Mouse (Mus musculus): Measurements from ENCODE around the gene Nsl1. TPM values are rescaled to one million over a fixed set of nuclear protein-coding genes. Genes with fewer than 3 reads are reported as not detected.

The Nsl1 gene
- polyA plus RNA-seq, 1 experiment from 2014 or later, result 17.9 TPM

- H3K4me1 ChIP-seq (replicated peaks; ENCODE audit: control insufficient read depth, insufficient read depth, low read length), result 0 out of 2 replicates have a peak, but pooled peaks cover 2% of the 10 kb centered on the region
- no peak for ATAC-seq (ENCODE audit: low FRiP score)
- no peak for DNase-seq (ENCODE audit: low spot score)
- WGBS, result 95% methylated on average over 2 of the region's 2 CpGs
- H3K4me3 ChIP-seq (ENCODE audit: low read depth, low read length), result no peak overlapping the region
- no peak overlapping the region for H3K9ac ChIP-seq (ENCODE audit: low read depth, low read length)
- no peak overlapping the region for H3K27ac ChIP-seq (ENCODE audit: low read depth, low read length)
- H3K4me2 ChIP-seq (replicated peaks; ENCODE audit: low read depth, low read length), result no peak overlapping the region
- no peaks in the 10 kb centered on the region; the same call in 1 of the 2 replicates for H3K36me3 ChIP-seq (ENCODE audit: control insufficient read depth, insufficient read depth, low read length)
- no peaks in the 10 kb centered on the region for H3K27me3 ChIP-seq (ENCODE audit: control insufficient read depth, insufficient read depth, low read length)
- H3K9me3 ChIP-seq (ENCODE audit: control insufficient read depth, low read length), result no peaks in the 10 kb centered on the region
Measured at GRCm38 (mm10) chr1:191064535-191064934, 1.7 kb downstream of the Nsl1 start.

DNA sequence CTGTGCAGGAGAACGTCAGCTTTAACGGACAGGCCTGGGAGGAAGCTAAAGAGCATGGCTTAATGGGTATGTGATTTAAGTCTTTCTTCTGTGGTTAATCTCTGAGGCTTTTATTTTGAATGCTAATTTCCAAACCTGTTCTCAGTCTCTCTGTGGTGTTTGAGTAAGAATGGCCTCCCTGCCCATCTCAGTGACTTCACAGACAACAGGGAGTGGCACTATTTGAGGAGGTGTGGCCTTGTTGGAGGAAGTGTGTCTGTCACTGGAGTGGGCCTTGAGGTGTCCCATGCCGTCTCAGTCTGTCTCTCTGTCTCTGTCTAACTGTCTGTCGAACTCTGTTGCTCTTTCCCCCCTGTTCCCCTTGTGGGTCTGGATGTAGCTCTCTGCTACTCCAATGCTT, 2.4 kb downstream of the Nsl1 start:
- WGBS, result 91% methylated on average over 4 of the region's 4 CpGs

GRCm38 (mm10) chr1:191068377-191068776, 5.6 kb downstream of the Nsl1 start:
- H3K36me3 ChIP-seq (ENCODE audit: control insufficient read depth, insufficient read depth, low read length), result peaks cover 8% of the 10 kb centered on the region; the same call in 1 of the 2 replicates
- no peak overlapping the region for H3K4me2 ChIP-seq (replicated peaks; ENCODE audit: low read depth, low read length)
- DNase-seq (ENCODE audit: low spot score) (peak; percentile 18), ATAC-seq (ENCODE audit: low FRiP score) (no peak)
- 81% methylated on average over 5 of the region's 5 CpGs for WGBS
- no peaks in the 10 kb centered on the region for H3K4me1 ChIP-seq (replicated peaks; ENCODE audit: control insufficient read depth, insufficient read depth, low read length)
- H3K9ac ChIP-seq (ENCODE audit: low read depth, low read length), result no peak overlapping the region
- no peaks in the 10 kb centered on the region for H3K9me3 ChIP-seq (ENCODE audit: control insufficient read depth, low read length)
- no peak overlapping the region for H3K27ac ChIP-seq (ENCODE audit: low read depth, low read length)
- no peaks in the 10 kb centered on the region for H3K27me3 ChIP-seq (ENCODE audit: control insufficient read depth, insufficient read depth, low read length)
- no peak overlapping the region for H3K4me3 ChIP-seq (ENCODE audit: low read depth, low read length)

More for the DNA sequence above, 2.4 kb downstream of the Nsl1 start:
- H3K4me1 ChIP-seq (replicated peaks; ENCODE audit: control insufficient read depth, insufficient read depth, low read length), result 0 out of 2 replicates have a peak, but pooled peaks cover 2% of the 10 kb centered on the region
- H3K36me3 ChIP-seq (ENCODE audit: control insufficient read depth, insufficient read depth, low read length), result no peaks in the 10 kb centered on the region; the same call in 1 of the 2 replicates
- no peak overlapping the region for H3K4me3 ChIP-seq (ENCODE audit: low read depth, low read length)
- DNase-seq (ENCODE audit: low spot score) (no peak), ATAC-seq (ENCODE audit: low FRiP score) (no peak)
- no peaks in the 10 kb centered on the region for H3K27me3 ChIP-seq (ENCODE audit: control insufficient read depth, insufficient read depth, low read length)
- no peak overlapping the region for H3K27ac ChIP-seq (ENCODE audit: low read depth, low read length)
- H3K4me2 ChIP-seq (replicated peaks; ENCODE audit: low read depth, low read length), result no peak overlapping the region
- no peaks in the 10 kb centered on the region for H3K9me3 ChIP-seq (ENCODE audit: control insufficient read depth, low read length)
- H3K9ac ChIP-seq (ENCODE audit: low read depth, low read length), result no peak overlapping the region

- Histone ChIP-seq H3K4me1 (replicated peaks; ENCODE audit: control insufficient read depth, insufficient read depth, low read length) (no peaks in the 10 kb centered on the region), H3K36me3 (ENCODE audit: control insufficient read depth, insufficient read depth, low read length) (peaks cover 8% of the 10 kb centered on the region; the same call in 1 of the 2 replicates), H3K4me2 (replicated peaks; ENCODE audit: low read depth, low read length) (no peak overlapping the region), H3K9ac (ENCODE audit: low read depth, low read length) (no peak overlapping the region), H3K27ac (ENCODE audit: low read depth, low read length) (no peak overlapping the region), H3K9me3 (ENCODE audit: control insufficient read depth, low read length) (no peaks in the 10 kb centered on the region), H3K27me3 (ENCODE audit: control insufficient read depth, insufficient read depth, low read length) (no peaks in the 10 kb centered on the region), H3K4me3 (ENCODE audit: low read depth, low read length) (no peak overlapping the region)
- 82% methylated on average over 4 of the region's 4 CpGs for WGBS
- no peak for DNase-seq (ENCODE audit: low spot score)
- no peak for ATAC-seq (ENCODE audit: low FRiP score)
Measured at GRCm38 (mm10) chr1:191070259-191070658, 7.4 kb downstream of the Nsl1 start.

DNA sequence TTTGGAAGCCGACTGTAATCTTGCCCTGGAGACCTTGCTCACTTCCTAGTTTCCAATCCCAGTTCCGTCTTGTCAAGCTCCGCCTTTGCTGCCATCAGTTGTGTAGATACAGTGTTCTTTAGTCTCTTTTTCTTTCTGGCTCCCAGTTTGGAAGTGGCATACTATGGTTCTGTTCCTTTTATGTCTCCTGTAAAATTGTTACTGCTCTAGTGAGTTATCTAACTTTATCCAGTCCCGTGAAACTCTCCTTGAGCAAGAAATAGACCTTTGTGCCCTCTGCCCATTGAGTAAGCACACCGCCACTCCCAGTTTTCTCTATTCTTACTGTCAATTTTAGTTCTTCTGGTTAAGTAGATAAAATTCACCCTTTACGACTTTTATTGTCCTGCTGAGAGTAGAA, 8.8 kb downstream of the Nsl1 start:
- peaks cover 8% of the 10 kb centered on the region; the same call in 1 of the 2 replicates for H3K36me3 ChIP-seq (ENCODE audit: control insufficient read depth, insufficient read depth, low read length)
- H3K9ac ChIP-seq (ENCODE audit: low read depth, low read length), result no peak overlapping the region
- H3K27me3 ChIP-seq (ENCODE audit: control insufficient read depth, insufficient read depth, low read length), result no peaks in the 10 kb centered on the region
- ATAC-seq (ENCODE audit: low FRiP score) (no peak), DNase-seq (ENCODE audit: low spot score) (no peak)
- 95% methylated on average over 6 of the region's 6 CpGs for WGBS
- no peak overlapping the region for H3K27ac ChIP-seq (ENCODE audit: low read depth, low read length)
- no peaks in the 10 kb centered on the region for H3K9me3 ChIP-seq (ENCODE audit: control insufficient read depth, low read length)
- H3K4me3 ChIP-seq (ENCODE audit: low read depth, low read length), result no peak overlapping the region
- no peaks in the 10 kb centered on the region for H3K4me1 ChIP-seq (replicated peaks; ENCODE audit: control insufficient read depth, insufficient read depth, low read length)
- H3K4me2 ChIP-seq (replicated peaks; ENCODE audit: low read depth, low read length), result no peak overlapping the region

GRCm38 (mm10) chr1:191072329-191072913, 9.6 kb downstream of the Nsl1 start:
- no peaks in the 10 kb centered on the region for H3K27me3 ChIP-seq (ENCODE audit: control insufficient read depth, insufficient read depth, low read length)
- no peak overlapping the region for H3K9ac ChIP-seq (ENCODE audit: low read depth, low read length)
- H3K36me3 ChIP-seq (ENCODE audit: control insufficient read depth, insufficient read depth, low read length), result peaks cover 10% of the 10 kb centered on the region
- no peaks in the 10 kb centered on the region for H3K9me3 ChIP-seq (ENCODE audit: control insufficient read depth, low read length)
- no peak overlapping the region for H3K4me2 ChIP-seq (replicated peaks; ENCODE audit: low read depth, low read length)
- no peak for ATAC-seq (ENCODE audit: low FRiP score)
- H3K4me1 ChIP-seq (replicated peaks; ENCODE audit: control insufficient read depth, insufficient read depth, low read length), result no peaks in the 10 kb centered on the region
- WGBS, result 95% methylated on average over 16 of the region's 16 CpGs
- no peak for DNase-seq (ENCODE audit: low spot score)
- H3K27ac ChIP-seq (ENCODE audit: low read depth, low read length), result no peak overlapping the region
- no peak overlapping the region for H3K4me3 ChIP-seq (ENCODE audit: low read depth, low read length)

- no peak overlapping the region for H3K4me3 ChIP-seq (ENCODE audit: low read depth, low read length)
- no peaks in the 10 kb centered on the region for H3K9me3 ChIP-seq (ENCODE audit: control insufficient read depth, low read length)
- no peaks in the 10 kb centered on the region for H3K27me3 ChIP-seq (ENCODE audit: control insufficient read depth, insufficient read depth, low read length)
- ATAC-seq (ENCODE audit: low FRiP score) (no peak), DNase-seq (ENCODE audit: low spot score) (no peak)
- no peak overlapping the region for H3K27ac ChIP-seq (ENCODE audit: low read depth, low read length)
- whole genome bisulfite sequencing, result 90% methylated on average over 6 of the region's 6 CpGs
- no peak overlapping the region for H3K4me2 ChIP-seq (replicated peaks; ENCODE audit: low read depth, low read length)
- peaks cover 10% of the 10 kb centered on the region for H3K36me3 ChIP-seq (ENCODE audit: control insufficient read depth, insufficient read depth, low read length)
- H3K4me1 ChIP-seq (replicated peaks; ENCODE audit: control insufficient read depth, insufficient read depth, low read length), result no peaks in the 10 kb centered on the region
- no peak overlapping the region for H3K9ac ChIP-seq (ENCODE audit: low read depth, low read length)
Measured at GRCm38 (mm10) chr1:191073001-191073400, 10.2 kb downstream of the Nsl1 start.

GRCm38 (mm10) chr1:191073486-191073885, 10.7 kb downstream of the Nsl1 start:
- Histone ChIP-seq H3K9me3 (ENCODE audit: control insufficient read depth, low read length) (no peaks in the 10 kb centered on the region), H3K9ac (ENCODE audit: low read depth, low read length) (no peak overlapping the region), H3K4me2 (replicated peaks; ENCODE audit: low read depth, low read length) (no peak overlapping the region), H3K4me1 (replicated peaks; ENCODE audit: control insufficient read depth, insufficient read depth, low read length) (no peaks in the 10 kb centered on the region), H3K36me3 (ENCODE audit: control insufficient read depth, insufficient read depth, low read length) (peaks cover 10% of the 10 kb centered on the region), H3K4me3 (ENCODE audit: low read depth, low read length) (no peak overlapping the region), H3K27me3 (ENCODE audit: control insufficient read depth, insufficient read depth, low read length) (no peaks in the 10 kb centered on the region), H3K27ac (ENCODE audit: low read depth, low read length) (no peak overlapping the region)
- WGBS, result 92% methylated on average over 4 of the region's 4 CpGs
- DNase-seq (ENCODE audit: low spot score), result no peak
- ATAC-seq (ENCODE audit: low FRiP score), result no peak

GRCm38 (mm10) chr1:191075199-191075883, 12.5 kb downstream of the Nsl1 start:
- peak; percentile 71 for DNase-seq (ENCODE audit: low spot score)

More at GRCm38 (mm10) chr1:191075199-191075883, 12.5 kb downstream of the Nsl1 start:
- no peaks in the 10 kb centered on the region for H3K27me3 ChIP-seq (ENCODE audit: control insufficient read depth, insufficient read depth, low read length)
- H3K9ac ChIP-seq (ENCODE audit: low read depth, low read length), result no peak overlapping the region
- ATAC-seq (ENCODE audit: low FRiP score), result no peak
- no peak overlapping the region for H3K4me2 ChIP-seq (replicated peaks; ENCODE audit: low read depth, low read length)
- H3K4me1 ChIP-seq (replicated peaks; ENCODE audit: control insufficient read depth, insufficient read depth, low read length), result no peaks in the 10 kb centered on the region
- 72% methylated on average over 10 of the region's 10 CpGs for WGBS
- peaks cover 10% of the 10 kb centered on the region for H3K36me3 ChIP-seq (ENCODE audit: control insufficient read depth, insufficient read depth, low read length)
- H3K27ac ChIP-seq (ENCODE audit: low read depth, low read length), result no peak overlapping the region
- no peaks in the 10 kb centered on the region for H3K9me3 ChIP-seq (ENCODE audit: control insufficient read depth, low read length)
- H3K4me3 ChIP-seq (ENCODE audit: low read depth, low read length), result no peak overlapping the region
